Mouse (Mus musculus) right cerebral cortex, postnatal 14 days (tissue): ENCODE measurements around the gene Hilpda.

Experiments used
- DNase-seq: peaks from one replicate; pipeline ENCODE4 v3.0.0; 2022

The Hilpda gene

DNA sequence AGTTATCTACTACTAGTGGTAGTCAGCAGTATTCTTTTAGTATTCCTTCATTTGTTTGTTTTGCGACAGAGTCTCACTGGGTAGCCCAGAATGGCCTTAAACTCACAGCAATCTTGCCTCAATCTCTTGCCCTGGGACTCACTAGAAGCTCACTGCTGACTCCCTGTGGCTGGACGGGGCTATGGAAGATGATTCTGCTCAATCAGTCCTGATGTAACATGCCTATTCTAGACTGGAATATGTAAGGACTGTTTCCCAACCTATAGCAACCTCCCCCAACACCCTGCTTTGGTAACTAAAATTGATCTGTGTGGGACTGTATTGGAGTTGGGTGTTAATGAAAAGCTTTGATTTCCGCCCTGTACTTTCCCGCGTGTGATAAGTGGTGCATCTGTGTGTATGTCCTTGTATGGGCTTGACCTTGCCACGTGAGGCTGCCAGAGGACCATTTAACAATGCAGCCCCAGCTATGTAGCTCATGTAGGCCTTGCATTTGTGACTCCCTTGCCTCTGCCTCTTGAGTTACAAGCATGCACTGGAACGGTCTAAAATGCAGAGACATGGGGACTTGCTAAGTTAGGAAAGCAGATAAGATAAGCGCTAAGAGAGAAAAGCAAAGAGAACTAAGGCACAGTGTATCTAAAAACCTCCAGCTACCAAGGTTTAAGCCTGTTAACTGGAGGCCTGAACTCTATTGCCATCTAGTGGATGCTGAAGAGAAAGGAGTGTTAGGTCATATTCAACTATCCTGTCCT lies 6.4 kb downstream of the Hilpda start:
- peak; percentile 42 for DNase-seq

DNA sequence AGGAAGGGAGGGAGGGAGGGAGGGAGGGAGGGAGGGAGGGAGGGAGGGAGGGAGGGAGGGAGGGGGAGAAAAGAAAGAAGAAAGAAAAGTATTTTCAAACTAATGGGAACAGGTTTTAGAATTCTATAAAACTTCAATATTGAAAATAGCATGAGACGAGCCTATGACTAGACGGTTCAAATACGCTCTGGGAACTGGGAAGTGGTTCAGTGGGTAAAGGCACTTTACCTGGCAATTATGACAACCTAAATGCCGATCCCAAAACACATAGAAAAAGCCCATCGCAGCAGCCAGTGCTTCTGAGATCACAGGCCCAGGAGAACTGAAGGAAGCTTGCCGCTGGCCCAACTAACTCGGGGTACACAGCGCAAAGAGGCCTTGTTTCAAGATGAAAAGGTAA lies 7.0 kb downstream of the Hilpda start, which contains the start of gene Fam71f2:
Fam71f2 (plus strand) TSS at position 301 of the 400 bp plus-strand sequence.
- no peak for DNase-seq

DNA sequence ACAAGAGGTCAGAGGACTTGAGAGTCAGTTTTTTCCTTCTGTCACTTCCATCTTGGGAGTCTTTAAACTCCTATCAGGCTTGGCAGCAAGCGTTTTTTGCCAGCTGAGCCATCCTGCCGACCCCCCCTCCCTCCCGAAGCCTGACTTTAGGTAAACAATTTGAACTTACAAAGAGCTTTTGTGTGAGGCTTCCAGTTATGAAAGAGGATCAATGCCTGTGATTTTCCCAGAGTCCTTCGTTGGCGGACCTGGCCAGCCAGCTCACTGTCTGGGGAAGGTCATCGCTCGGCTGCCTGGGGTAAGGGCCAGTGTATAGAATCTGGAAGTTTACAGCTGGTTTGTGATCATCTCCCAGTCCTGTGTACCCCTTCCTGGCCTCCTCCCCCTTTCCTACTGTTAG lies 8.4 kb downstream of the Hilpda start:
- DNase-seq = no peak

DNA sequence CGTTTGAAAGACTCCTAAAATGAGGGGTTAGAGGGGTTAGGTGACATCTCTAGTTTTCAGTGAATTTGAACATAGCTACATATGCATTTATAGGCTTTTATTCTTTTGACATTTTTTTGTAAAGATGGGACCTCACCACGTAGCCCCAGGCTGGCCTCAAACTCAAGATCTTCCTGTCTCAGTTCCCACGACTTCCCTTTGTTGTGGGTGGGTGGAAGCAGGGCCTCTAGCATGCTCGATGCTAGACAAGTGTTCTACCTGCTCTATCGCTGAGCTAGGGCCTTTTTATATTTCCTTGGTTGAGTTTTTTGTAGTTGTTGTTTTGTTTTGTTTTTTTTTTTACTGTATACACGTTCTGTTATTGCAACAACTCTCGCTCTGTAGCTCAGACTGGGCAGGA lies 14.6 kb downstream of the Hilpda start:
- no peak for DNase-seq

DNA sequence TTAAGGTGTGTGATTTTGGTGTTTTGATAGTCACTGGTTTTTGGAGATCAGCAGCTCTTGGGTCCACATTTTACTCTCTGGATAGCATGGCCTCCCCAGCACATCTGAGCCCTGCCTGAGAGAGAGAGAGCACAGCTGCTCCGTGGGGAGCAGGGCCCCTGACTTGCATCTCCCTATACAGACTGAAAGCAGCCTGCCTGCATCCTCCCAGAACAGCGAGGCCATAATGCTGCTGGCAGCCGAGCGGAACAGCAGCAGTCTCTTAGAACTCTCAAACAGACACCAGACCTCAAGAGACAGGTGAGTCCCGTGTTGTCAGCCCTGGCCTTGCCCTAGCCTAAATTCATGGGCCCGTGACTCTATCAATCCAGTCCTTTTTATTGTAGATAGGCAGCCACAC lies 15.2 kb downstream of the Hilpda start:
- no peak for DNase-seq

DNA sequence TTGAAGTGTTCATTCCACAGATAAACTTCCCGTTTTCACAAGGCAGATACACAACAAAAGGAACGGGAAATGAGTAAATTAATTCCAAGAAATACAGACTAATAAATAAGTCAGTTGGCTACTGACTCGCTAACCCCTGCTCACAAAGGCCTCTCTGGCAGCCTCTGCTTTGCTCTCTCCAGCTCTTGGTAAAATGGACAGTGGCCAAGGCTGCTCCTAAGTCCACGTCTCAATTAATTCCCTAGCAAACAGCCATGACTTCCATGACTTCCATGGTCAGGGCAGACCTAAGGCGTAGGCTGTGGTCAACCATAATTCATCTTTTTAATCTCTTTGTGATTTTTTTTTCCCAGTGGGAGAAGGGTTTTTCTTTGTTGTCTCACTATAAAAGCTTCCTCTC lies 15.7 kb downstream of the Hilpda start:
- no peak for DNase-seq

DNA sequence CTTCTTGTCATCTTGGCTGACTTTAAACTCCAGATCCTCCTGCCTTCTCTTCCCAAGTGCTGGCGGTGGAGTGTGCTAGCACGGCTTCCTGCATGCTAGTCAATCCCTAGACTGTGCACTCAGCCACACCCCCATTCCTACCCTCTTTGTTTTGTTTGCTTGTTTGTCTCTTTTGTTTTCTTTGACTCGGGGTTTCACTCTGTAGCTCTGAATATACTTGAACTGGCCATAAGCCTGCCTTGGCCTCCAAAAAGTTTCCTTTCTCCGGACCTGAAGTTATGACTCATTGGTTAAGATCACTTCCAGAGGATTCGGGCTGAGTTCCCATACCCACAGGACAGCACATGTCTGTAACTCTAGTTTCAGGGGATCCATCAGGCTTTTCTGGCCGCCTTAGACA lies 16.4 kb downstream of the Hilpda start:
- DNase-seq = no peak

DNA sequence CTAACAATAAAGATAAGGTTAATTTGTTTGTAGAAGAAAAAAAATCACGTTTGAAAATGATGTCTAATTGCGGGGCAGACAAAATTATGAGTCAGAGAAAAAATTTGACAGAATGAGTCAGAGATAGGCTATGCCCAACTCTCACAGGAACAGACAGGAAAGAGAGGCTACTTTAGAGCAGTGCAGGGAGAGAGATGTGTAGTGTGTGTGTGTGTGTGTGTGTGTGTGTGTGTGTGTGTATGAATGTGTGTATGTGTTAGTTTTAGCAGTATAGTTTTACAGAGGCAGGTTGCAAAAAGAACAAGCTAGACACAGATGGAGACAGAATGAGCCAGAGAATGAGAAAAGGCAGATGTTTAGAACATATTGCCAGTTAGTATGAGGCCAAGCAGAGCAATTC lies 26.8 kb downstream of the Hilpda start:
- no peak for DNase-seq

DNA sequence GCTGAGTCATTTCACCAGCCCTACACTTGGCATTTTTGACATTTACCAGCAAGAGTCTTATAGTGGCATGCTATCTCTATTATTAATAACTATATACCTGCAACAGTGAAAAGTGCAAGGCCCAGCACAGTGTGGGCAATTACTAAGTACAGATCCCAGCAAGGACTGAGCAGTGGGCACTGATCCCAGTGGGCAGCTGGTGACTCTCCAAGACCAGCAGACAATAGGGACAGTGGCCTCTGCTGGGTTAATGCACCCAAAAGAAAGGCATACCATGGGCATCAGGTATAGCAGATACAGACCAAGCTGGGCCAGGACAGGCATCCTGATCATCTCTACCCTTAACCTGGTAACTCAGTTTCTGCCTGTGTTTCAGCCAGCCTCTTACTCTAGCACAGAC lies 31.0 kb downstream of the Hilpda start:
- DNase-seq = no peak

DNA sequence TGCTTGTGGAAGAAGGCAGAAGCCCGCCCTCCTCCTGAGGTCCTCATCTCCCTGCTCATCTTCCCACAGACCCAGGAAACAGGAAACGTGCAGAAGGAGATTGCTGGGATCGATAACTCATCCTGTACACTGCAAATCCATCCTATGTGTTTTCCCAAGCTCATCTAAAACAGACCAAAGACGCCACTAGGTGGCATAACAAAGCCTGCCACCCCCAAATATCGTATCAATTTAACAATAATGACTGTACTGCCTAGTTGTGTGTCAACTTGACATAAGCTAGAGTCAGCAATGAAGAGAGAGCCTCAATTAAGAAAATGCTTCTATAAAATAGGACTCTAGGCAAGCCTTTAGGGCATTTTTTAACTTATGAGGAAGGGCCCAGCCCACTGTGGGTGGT lies 31.4 kb downstream of the Hilpda start:
- DNase-seq = no peak

DNA sequence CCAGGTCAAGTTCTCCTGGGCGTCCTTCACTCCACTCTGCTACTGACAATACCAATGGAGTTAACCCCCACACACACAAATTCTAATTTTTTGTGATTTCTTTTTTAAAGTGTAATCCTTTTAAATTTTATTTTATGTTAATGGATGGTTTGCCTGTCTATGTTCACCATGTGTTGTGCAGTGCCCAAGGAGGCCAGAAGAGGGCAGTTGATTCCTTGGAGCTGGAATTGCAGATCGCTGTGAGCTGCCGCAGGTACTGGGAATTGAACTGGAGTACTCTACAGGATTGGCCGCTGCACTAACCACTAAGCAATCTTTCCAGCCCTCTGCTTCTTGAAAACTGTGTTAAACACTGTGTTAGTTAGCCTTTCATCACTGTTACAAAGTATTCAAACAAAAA lies 33.2 kb downstream of the Hilpda start:
- DNase-seq = no peak

DNA sequence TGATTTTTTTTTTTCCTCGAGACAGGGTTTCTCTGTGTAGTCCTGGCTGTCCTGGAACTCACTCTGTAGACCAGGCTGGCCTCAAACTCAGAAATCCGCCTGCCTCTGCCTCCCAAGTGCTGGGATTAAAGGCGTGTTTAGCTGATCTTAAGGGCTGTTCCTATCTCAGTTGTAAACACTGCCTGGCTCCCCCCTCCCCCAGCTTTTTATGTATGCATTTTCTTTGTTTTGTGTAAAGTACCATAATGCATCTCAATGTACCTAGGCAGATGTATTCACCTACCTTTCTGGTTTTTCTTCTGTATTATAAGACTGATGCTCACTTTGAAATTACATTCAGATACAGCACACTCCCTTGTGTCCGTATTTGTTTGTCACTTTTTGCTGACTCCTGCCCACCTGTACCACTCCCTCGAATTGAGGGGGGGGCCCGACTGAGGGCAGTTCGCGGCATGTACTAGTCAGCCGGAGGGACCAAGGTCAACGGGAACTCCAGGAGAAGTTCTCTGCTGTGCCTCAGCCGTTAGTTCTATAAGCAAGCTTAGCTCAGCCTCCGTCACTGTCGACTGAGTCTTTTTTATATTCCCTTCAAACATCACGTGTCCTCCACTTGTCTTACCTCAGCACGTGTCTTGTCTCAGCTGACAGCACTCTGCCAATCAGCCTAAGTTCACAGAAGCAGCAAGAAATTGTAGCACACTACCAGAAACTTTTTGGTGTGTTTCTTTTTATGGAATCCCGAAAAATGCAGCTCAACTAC lies 36.7 kb downstream of the Hilpda start:
- no peak for DNase-seq

DNA sequence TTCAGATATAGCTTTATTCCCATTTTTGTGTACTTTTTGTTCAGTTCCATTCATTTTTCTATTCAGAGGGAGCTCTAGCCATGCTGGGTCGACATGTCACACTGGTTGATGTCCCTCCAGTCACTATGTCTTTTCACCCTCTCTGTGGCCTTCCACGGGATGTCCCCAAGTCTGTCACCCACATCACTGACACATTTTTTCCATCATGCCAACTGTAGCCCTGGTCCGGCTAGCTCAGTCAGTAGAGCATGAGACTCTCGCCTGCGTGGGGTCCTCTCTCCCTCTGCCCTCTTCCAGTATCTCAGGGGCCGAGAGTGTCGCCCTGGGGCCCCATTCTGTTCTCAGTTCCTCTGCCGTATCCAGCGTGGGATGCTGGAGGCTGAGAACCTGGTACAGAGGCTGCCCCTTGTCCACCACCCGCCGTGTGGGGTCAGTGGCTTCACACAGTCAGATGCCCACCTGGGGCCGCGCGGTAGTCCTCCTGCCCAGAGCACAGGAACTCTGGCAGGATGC lies 41.5 kb downstream of the Hilpda start:
- DNase-seq = no peak

DNA sequence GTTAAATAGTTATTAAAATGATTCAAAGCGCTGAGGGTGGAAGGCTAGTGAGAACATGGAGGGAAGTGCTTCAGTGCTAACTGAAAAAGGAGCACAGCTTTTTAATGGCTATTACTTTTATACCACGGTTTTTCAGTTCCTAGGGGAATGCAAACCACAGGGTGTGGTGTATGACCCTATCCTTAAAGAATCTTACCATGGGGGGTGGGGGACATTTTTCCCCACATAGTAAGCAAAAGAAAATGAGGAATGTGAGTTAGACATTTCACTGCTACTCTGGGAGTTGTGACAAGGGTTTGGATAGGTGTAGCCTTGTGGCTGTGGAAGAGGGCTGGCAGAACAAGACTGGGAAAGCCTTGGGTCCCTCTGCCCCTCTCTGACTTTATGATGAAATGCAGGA lies 45.0 kb downstream of the Hilpda start:
- DNase-seq = no peak

DNA sequence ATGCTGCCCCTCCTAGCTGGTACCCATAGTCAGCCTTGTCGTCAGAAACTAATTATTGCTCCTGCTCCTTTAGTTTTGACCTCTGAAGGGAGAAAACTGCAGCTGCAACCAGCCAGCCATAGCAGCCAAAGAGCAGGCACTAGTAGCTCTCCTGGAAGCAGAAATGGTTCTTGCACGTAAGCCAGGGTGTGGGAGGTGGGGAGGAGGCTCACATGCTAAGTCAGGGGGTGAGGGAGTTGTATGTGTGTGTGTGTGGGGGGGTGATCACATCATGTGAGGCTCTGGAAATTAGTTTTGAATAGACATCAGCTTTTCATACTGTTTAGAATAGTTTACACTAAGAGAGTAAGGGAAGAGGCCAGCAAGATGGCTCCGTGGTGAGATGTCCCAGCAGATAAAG lies 45.7 kb downstream of the Hilpda start:
- DNase-seq = no peak

DNA sequence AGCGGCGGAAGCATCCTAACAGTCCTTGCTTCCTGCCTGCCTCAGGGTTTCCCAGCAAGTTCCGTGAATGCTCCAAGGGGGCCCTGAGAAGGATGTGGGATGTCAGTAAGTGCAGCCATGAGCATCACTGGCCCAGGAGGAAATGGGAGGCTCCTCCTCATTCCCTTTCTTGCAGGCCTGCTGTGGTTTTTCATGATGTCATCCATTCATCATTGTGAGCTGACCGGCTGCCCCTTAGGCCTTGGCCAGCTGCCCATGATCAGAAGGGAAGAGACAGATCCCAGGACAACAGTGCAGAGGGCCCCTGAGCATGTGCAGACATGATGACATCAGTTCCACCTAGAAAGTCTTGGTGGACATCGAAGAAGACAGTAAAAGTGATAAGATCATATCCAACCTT lies 46.6 kb downstream of the Hilpda start, which contains the start of gene Fam71f1:
Fam71f1 (plus strand) TSS at position 262 of the 400 bp plus-strand sequence.
- peak; percentile 12 for DNase-seq

DNA sequence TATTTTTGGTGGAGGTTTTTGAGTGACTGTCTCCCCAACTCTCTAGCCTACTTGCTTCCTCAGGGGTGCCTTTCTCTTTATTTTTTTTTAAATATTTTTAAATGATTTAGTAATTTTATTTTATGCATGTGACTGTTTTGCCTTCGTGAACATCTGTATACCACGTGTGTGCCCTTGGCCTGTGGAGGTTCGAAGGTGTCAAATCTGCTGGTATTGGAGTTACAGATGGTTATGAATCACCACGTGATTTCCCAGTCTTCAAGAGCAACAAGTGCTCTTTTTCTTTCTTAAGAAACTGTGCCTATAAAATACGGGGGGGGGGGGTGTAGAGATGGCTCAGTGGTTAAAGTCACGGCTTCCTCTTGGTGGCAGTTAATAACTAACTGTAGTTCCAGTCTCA lies 49.3 kb downstream of the Hilpda start:
- DNase-seq = no peak

DNA sequence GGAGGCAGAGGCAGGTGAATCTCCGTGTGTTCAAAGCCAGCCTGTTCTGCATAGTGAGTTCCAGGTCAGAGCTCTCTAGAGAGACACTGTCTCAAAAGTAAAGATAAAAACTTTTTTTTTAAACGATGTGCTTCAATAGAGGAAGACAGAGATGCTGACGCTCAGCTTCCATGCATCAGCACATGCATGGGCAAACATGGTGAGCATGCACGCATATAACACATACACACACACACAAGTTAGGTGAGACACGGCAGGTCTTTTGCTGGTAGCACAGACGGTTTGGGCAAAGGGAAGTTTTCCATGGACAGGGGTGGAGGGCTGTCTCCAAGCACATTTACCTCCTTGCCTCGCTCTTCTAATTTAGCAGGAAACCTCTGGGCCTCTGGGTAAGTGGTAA lies 49.9 kb downstream of the Hilpda start:
- no peak for DNase-seq

DNA sequence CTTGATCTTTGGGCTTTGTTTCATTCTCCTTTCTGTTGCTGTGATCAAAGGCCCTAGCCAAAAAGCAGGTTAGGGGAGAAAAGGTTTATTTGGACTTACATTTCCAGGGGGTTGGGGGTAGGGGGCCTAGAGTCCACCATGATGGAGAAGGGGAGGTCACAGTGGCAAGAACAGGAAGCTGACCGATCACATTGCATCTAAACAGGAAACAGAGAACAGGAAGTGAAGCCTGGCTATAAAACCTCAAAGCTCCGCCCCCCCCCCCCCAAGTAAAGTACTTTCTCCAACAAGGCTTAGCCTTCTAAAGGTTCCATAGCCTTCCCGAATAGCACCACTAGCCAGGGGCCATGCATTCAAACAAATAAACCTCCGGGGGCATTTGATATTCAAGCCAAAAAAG lies 50.4 kb downstream of the Hilpda start:
- no peak for DNase-seq
